Mouse (Mus musculus) myocyte (in vitro differentiated cells): ENCODE data around the gene Ptpn6.

Experiments used
- CEBPB ChIP-seq: IDR thresholded peaks from 2 replicates; pipeline ENCODE4 v1.6.1; 2011; ENCODE audit warnings: mild to moderate bottlenecking, moderate library complexity; ENCODE audit not compliant: poor library complexity, insufficient read depth, severe bottlenecking
- MAX ChIP-seq: IDR thresholded peaks from one replicate; pipeline ENCODE4 v1.6.1; 2011; ENCODE audit warnings: low read depth, mild to moderate bottlenecking, control low read depth
- MYOD1 ChIP-seq, 3 experiments: IDR thresholded peaks; one replicate each; pipeline ENCODE4 v1.6.1; 2011; ENCODE audit warnings: control low read depth in 2 of 3, low read depth in 2 of 3, mild to moderate bottlenecking in 2 of 3, moderate library complexity in 1 of 3; ENCODE audit not compliant: insufficient read length in 2 of 3, control insufficient read depth in 1 of 3
- MYOG ChIP-seq, 3 experiments: IDR thresholded peaks; one replicate each; pipeline ENCODE4 v1.6.1; 2011; ENCODE audit warnings: control low read depth in 2 of 3, low read depth in 2 of 3, mild to moderate bottlenecking in 2 of 3; ENCODE audit not compliant: insufficient read length in 2 of 3, control insufficient read depth in 1 of 3, insufficient read depth in 1 of 3
- POLR2A ChIP-seq: IDR thresholded peaks from one replicate; pipeline ENCODE4 v1.6.1; 2011; ENCODE audit warnings: low read depth, mild to moderate bottlenecking, control low read depth, moderate library complexity; ENCODE audit not compliant: insufficient read length
- POLR2AphosphoS2 ChIP-seq: IDR thresholded peaks from one replicate; pipeline ENCODE4 v1.6.1; 2011; ENCODE audit warnings: low read depth, control low read depth; ENCODE audit not compliant: insufficient read length
- REST ChIP-seq: IDR thresholded peaks from one replicate; pipeline ENCODE4 v1.6.1; 2011; ENCODE audit warnings: mild to moderate bottlenecking, control low read depth, moderate library complexity; ENCODE audit not compliant: insufficient read depth, insufficient read length
- SRF ChIP-seq: IDR thresholded peaks from one replicate; pipeline ENCODE4 v1.6.1; 2011; ENCODE audit warnings: low read depth; ENCODE audit not compliant: control insufficient read depth, insufficient read length
- TCF12 ChIP-seq: IDR thresholded peaks from one replicate; pipeline ENCODE4 v1.6.1; 2011; ENCODE audit warnings: mild to moderate bottlenecking, control low read depth; ENCODE audit not compliant: poor library complexity, insufficient read depth, severe bottlenecking
- USF1 ChIP-seq: IDR thresholded peaks from one replicate; pipeline ENCODE4 v1.6.1; 2011; ENCODE audit warnings: low read depth, mild to moderate bottlenecking, control low read depth, moderate library complexity

- TF ChIP-seq USF1, result peak; percentile 23
- TF ChIP-seq POLR2A, result peak; percentile 74
- no peak for TF ChIP-seq MYOD1 (IDR thresholded peaks at IDR 0.05; ENCODE audit: control insufficient read depth in 1 of 3, insufficient read length in 2 of 3, low read depth in 2 of 3)
- no peak for TF ChIP-seq TCF12
- TF ChIP-seq SRF, result no peak
- TF ChIP-seq CEBPB, result no peak
- TF ChIP-seq MYOG (IDR thresholded peaks at IDR 0.05; ENCODE audit: control insufficient read depth in 1 of 3, insufficient read depth in 1 of 3, insufficient read length in 2 of 3, low read depth in 2 of 3), result no peak
- peak; percentile 77 for TF ChIP-seq POLR2AphosphoS2
- no peak for TF ChIP-seq MAX
- no peak for TF ChIP-seq REST
Observed at GRCm38 (mm10) chr6:124769101-124769765, 30.7 kb upstream of the Ptpn6 start, which contains the start of gene Eno2.
